Mouse (Mus musculus): ENCODE measurements around the gene Map3k4.

DNA sequence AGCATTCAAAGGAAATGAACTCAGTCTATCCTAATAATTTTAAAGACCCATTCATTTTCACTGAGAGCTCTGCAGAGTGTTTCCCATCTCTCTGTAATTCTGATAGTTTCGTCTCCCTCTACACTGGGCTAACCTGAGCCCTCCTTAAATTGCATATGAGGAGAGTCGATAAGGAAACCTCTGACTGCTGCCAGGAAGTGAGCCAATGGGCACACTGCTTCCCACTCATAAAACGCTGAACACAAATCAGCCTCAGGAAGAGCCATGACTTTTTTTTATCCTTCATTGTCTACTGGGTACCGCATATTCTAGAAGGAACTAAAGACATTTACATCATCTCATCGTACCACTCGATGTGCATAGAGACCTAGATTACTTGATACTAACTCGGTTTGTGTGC lies 1.2 kb upstream of the Map3k4 start:
- TF ChIP-seq CTCF (conservative IDR thresholded peaks at IDR 0.05; ENCODE audit: insufficient read depth, insufficient read length, low read depth, low read length) (no peak), POLR2A (IDR thresholded peaks at IDR 0.05; ENCODE audit: low read depth, low read length) (no peak)
